Mouse (Mus musculus) thymus, adult 2 months (tissue): ENCODE data around the gene Mib2. TPM values are rescaled to one million over a fixed set of nuclear protein-coding genes. Genes with fewer than 3 reads are reported as not detected.

Experiments
- DNase-seq: peaks from one replicate; pipeline ENCODE4 v3.0.0; 2021
- H3K27ac ChIP-seq: fragments of 200-500 bp; 2 replicates; pipeline ENCODE4 v1.5.1; 2012; ENCODE audit warnings: low read length, control low read depth; ENCODE audit not compliant: control insufficient read depth, insufficient read depth
- H3K27me3 ChIP-seq: fragments of 200-500 bp; 2 replicates; pipeline ENCODE4 v1.6.1; 2012; ENCODE audit warnings: mild to moderate bottlenecking, low read length, moderate library complexity, mixed read lengths; ENCODE audit not compliant: control insufficient read depth, insufficient read depth
- H3K36me3 ChIP-seq: fragments of 200-500 bp; 2 replicates; pipeline ENCODE4 v1.6.1; 2012; ENCODE audit warnings: mild to moderate bottlenecking, low read length, moderate library complexity; ENCODE audit not compliant: control insufficient read depth, insufficient read depth
- H3K4me1 ChIP-seq: fragments of 200-500 bp; replicated peaks from 2 replicates; pipeline ENCODE4 v1.6.1; 2012; ENCODE audit warnings: low read length; ENCODE audit not compliant: control insufficient read depth, insufficient read depth
- H3K4me3 ChIP-seq: fragments of 200-500 bp; 2 replicates; pipeline ENCODE4 v1.5.1; 2012; ENCODE audit warnings: mild to moderate bottlenecking, low read length, control low read depth, moderate library complexity; ENCODE audit not compliant: control insufficient read depth, insufficient read depth
- CTCF ChIP-seq: fragments of 200-500 bp; IDR thresholded peaks from 2 replicates; pipeline ENCODE4 v1.5.1; 2012; ENCODE audit warnings: mild to moderate bottlenecking, control low read depth, low read length, moderate library complexity, borderline replicate concordance; ENCODE audit not compliant: control insufficient read depth, poor library complexity, insufficient read depth; ENCODE audit errors: extremely low read depth
- POLR2A ChIP-seq: fragments of 200-500 bp; IDR thresholded peaks from 2 replicates; pipeline ENCODE4 v1.6.1; 2012; ENCODE audit warnings: mild to moderate bottlenecking, low read length, control low read depth, moderate library complexity; ENCODE audit not compliant: control insufficient read depth, poor library complexity, insufficient read depth; ENCODE audit errors: extremely low read depth
- WGBS: fragments of 180-500 bp; shearing (Covaris S2); methylation state at CpG from one replicate; pipeline ENCODE4 v1.1.7; 2018; 5-methylcytosine and 5-hydroxymethylcytosine counted together
- polyA plus RNA-seq: library from polyadenylated mRNA; depleted of rRNA; stranded (reverse); fragments of >200 nt; gene quantifications from 2 replicates; pipeline ENCODE4 v1.2.3, GENCODE M21; 2012; rRNA removed

Gene Mib2
- polyA plus RNA-seq, 1 experiment: 99.7 TPM

DNA sequence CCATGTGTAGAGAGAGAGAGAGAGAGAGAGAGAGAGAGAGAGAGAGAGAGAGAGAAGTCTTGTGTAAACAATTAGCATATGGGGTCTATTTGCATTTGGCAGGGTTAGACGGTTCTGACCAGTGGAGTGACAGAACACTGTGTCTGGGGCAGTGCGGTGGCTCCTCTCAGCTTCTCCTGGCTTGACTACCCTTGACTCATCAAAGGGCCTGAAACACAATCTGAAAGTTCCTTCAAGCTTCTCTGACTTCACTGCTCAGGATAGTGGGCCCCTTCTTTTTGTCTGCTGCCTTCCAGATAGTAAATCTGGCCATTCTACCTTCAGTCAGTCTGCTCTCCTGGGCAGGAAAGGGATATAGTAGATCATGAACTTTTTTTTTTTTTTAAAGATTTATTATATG lies 62.2 kb downstream of the Mib2 start:
- 84% methylated on average over 2 of the region's 2 CpGs for WGBS
- TF ChIP-seq CTCF (no peak), POLR2A (no peak)
- H3K36me3 ChIP-seq: 0 out of 2 replicates have a peak, but pooled peaks cover 14% of the 10 kb centered on the region
- H3K27me3 ChIP-seq: no peaks in the 10 kb centered on the region
- peaks cover 6% of the 10 kb centered on the region for H3K4me1 ChIP-seq
- no peak overlapping the region for H3K4me3 ChIP-seq
- no peak overlapping the region for H3K27ac ChIP-seq
- no peak for DNase-seq

DNA sequence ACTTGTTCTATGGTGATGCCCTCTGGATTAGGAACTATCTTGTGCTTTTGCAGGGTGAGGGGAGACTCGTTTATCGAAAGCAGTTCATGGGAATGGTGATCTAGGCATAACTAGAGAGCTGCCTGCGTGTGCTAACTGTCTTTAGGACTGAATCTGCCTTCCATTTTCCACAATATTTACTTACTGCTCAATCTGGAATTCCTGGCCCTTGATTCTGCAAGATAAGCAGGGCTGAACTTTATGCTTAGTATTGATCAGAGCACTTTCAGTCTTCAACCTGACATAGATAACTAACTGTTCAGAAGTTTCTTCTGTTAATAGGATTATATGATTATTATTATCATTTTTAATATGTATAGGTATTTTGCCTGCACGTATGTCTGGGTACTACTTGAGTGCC lies 63.9 kb downstream of the Mib2 start:
- 97% methylated on average over 4 of the region's 4 CpGs for WGBS
- Histone ChIP-seq H3K36me3 (0 out of 2 replicates have a peak, but pooled peaks cover 5% of the 10 kb centered on the region), H3K4me1 (peaks cover 6% of the 10 kb centered on the region), H3K4me3 (no peak overlapping the region), H3K27ac (no peak overlapping the region), H3K27me3 (no peaks in the 10 kb centered on the region)
- TF ChIP-seq POLR2A (no peak), CTCF (no peak)
- no peak for DNase-seq

Other genes starting within 250 kb of the Mib2 start
- 0.62 and 2.1 TPM in 2 replicates for gene Tmem52, start 200.1 kb downstream of the Mib2 start, polyA plus RNA-seq
- 850 and 885 TPM in 2 replicates for gene Gnb1, start 177.8 kb downstream of the Mib2 start, polyA plus RNA-seq
- gene Nadk, start 106.8 kb downstream of the Mib2 start, polyA plus RNA-seq: 129 TPM in 2 replicates
- 17.1 and 19.1 TPM in 2 replicates for gene Slc35e2, start 67.8 kb downstream of the Mib2 start, polyA plus RNA-seq
- 34.4 and 42.1 TPM in 2 replicates for gene Cdk11b, start 44.3 kb downstream of the Mib2 start, polyA plus RNA-seq
- not detected in 2 replicates for gene Gm10563, start 23.8 kb downstream of the Mib2 start, polyA plus RNA-seq
- gene Mmp23, start 15.8 kb downstream of the Mib2 start, polyA plus RNA-seq: 17.0 and 17.8 TPM in 2 replicates
- 17.4 and 18.5 TPM in 2 replicates for gene Fndc10, start 25.1 kb upstream of the Mib2 start, polyA plus RNA-seq
- gene Ssu72, start 35.6 kb upstream of the Mib2 start, polyA plus RNA-seq: 184 and 186 TPM in 2 replicates
- gene Tmem240, start 65.6 kb upstream of the Mib2 start, polyA plus RNA-seq: 4.9 and 5.1 TPM in 2 replicates
- gene Atad3a, start 91.9 kb upstream of the Mib2 start, polyA plus RNA-seq: 87.0 and 93.1 TPM in 2 replicates
- 11.2 and 13.5 TPM in 2 replicates for gene Vwa1, start 105.5 kb upstream of the Mib2 start, polyA plus RNA-seq
- 0.55 and 0.58 TPM in 2 replicates for gene Tmem88b, start 116.7 kb upstream of the Mib2 start, polyA plus RNA-seq
- gene Ankrd65, start 121.2 kb upstream of the Mib2 start, polyA plus RNA-seq: 0.42 and 0.92 TPM in 2 replicates
- gene Mrpl20, start 133.7 kb upstream of the Mib2 start, polyA plus RNA-seq: 74.6 and 77.9 TPM in 2 replicates
- 131 and 145 TPM in 2 replicates for gene Ccnl2, start 143.3 kb upstream of the Mib2 start, polyA plus RNA-seq
- 230 and 238 TPM in 2 replicates for gene Aurkaip1, start 162.1 kb upstream of the Mib2 start, polyA plus RNA-seq
- 30.7 and 43.4 TPM in 2 replicates for gene Mxra8, start 170.5 kb upstream of the Mib2 start, polyA plus RNA-seq
- 152 and 184 TPM in 2 replicates for gene Dvl1, start 178.2 kb upstream of the Mib2 start, polyA plus RNA-seq
- gene Tas1r3, start 194.2 kb upstream of the Mib2 start, polyA plus RNA-seq: 2.7 and 3.0 TPM in 2 replicates
- 31.9 and 32.2 TPM in 2 replicates for gene Cptp, start 200.2 kb upstream of the Mib2 start, polyA plus RNA-seq
- gene Ints11, start 200.3 kb upstream of the Mib2 start, polyA plus RNA-seq: 107 and 108 TPM in 2 replicates
- 83.2 and 91.1 TPM in 2 replicates for gene Pusl1, start 222.6 kb upstream of the Mib2 start, polyA plus RNA-seq
- gene Acap3, start 222.6 kb upstream of the Mib2 start, polyA plus RNA-seq: 77.6 and 86.1 TPM in 2 replicates